Mouse (Mus musculus): ENCODE measurements around the gene Fam243. TPM values are rescaled to one million over a fixed set of nuclear protein-coding genes. Genes with fewer than 3 reads are reported as not detected.

The Fam243 gene
- polyA plus RNA-seq, 1 experiment, result not detected

DNA sequence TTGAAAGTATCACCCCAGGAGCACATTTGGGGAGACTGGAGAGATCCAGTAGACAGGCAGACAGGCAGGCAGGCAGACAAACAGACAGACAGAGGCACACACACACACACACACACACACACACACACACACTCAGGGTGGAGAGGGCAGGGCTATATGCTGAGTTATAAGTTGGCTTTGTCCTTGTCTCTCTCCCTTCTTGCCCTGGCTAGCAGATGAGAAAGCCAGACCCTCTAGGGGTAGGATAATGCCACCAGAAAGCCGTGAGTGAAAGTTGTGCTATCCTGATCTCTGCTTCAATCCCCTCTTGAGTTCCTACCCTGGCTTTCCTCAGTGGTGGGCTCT, 3.8 kb upstream of the Fam243 start:
- no peak overlapping the region for H3K4me2 ChIP-seq (ENCODE audit: low read depth)

DNA sequence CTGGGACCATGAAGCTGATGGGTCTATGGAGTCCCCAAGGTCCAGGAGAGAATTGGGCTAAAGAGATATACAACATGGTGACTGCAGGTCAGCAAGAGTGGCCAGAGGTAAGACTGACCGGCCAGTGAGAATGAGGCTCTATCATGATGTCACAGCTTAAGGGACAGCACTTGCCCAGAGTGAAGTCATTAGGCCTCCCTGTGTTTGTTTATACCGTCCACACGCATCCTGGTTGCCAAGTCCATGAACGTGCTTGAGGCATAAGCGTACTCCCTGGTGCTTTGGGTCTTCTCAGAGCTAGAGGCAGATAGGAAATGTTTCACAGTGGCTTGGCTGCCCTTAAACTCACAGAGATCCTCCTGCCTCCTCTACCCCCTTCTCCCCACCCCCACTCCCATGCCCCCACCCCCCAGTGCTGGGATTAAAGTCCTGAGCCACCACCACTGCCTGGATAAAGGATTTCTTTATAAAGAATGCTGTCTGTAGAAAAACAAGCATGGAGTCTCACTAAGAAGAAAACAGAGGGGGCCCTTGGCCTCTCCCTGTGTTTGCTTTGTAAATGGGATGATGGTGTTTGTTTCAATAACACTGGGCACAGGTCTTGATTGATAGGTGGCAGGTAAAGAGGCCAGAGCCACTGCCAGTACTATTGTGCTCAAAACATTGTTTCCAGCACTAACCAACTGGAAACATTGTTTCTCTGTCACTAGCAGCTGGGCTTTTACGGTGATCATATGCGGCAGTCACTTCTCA, 3.2 kb upstream of the Fam243 start:
- TF ChIP-seq USF1 (IDR thresholded peaks at IDR 0.05; ENCODE audit: low read depth) (no peak), POLR2A (IDR thresholded peaks at IDR 0.05; ENCODE audit: insufficient read length, low read depth) (no peak), MYOG (IDR thresholded peaks at IDR 0.05; ENCODE audit: control insufficient read depth in 1 of 3, insufficient read depth in 1 of 3, insufficient read length in 2 of 3, low read depth in 2 of 3) (no peak), POLR2AphosphoS2 (IDR thresholded peaks at IDR 0.05; ENCODE audit: insufficient read length, low read depth) (no peak), CEBPB (IDR thresholded peaks at IDR 0.05; ENCODE audit: insufficient read depth, poor library complexity, severe bottlenecking) (no peak), REST (IDR thresholded peaks at IDR 0.05; ENCODE audit: insufficient read depth, insufficient read length) (no peak), E2F4 (IDR thresholded peaks at IDR 0.05; ENCODE audit: insufficient read depth) (no peak), TCF12 (IDR thresholded peaks at IDR 0.05; ENCODE audit: insufficient read depth, poor library complexity, severe bottlenecking) (no peak), MAX (IDR thresholded peaks at IDR 0.05; ENCODE audit: low read depth) (no peak)
- Histone ChIP-seq H3K27me3 (ENCODE audit: control insufficient read depth, insufficient read depth, insufficient read length) (peaks cover 54% of the 10 kb centered on the region), H3K36me3 (ENCODE audit: control insufficient read depth, insufficient read depth) (no peaks in the 10 kb centered on the region), H3K79me2 (ENCODE audit: control insufficient read depth, insufficient read depth) (no peaks in the 10 kb centered on the region), H3K4me3 (no peak overlapping the region), H3ac (ENCODE audit: control insufficient read depth, insufficient read length) (no peak overlapping the region), H3K4me2 (ENCODE audit: low read depth) (no peak overlapping the region)

More for the DNA sequence above, 3.8 kb upstream of the Fam243 start:
- TF ChIP-seq MYOG (IDR thresholded peaks at IDR 0.05; ENCODE audit: control insufficient read depth in 1 of 3, insufficient read depth in 1 of 3, insufficient read length in 2 of 3, low read depth in 2 of 3) (no peak), POLR2AphosphoS2 (IDR thresholded peaks at IDR 0.05; ENCODE audit: insufficient read length, low read depth) (no peak), CEBPB (IDR thresholded peaks at IDR 0.05; ENCODE audit: insufficient read depth, poor library complexity, severe bottlenecking) (no peak), MYOD1 (IDR thresholded peaks at IDR 0.05; ENCODE audit: control insufficient read depth in 1 of 3, insufficient read length in 2 of 3, low read depth in 2 of 3) (no peak), REST (IDR thresholded peaks at IDR 0.05; ENCODE audit: insufficient read depth, insufficient read length) (no peak), MAX (IDR thresholded peaks at IDR 0.05; ENCODE audit: low read depth) (no peak), POLR2A (IDR thresholded peaks at IDR 0.05; ENCODE audit: insufficient read length, low read depth) (no peak), USF1 (IDR thresholded peaks at IDR 0.05; ENCODE audit: low read depth) (no peak), TCF3 (IDR thresholded peaks at IDR 0.05; ENCODE audit: insufficient read length, low read depth) (no peak), E2F4 (IDR thresholded peaks at IDR 0.05; ENCODE audit: insufficient read depth) (no peak), SRF (IDR thresholded peaks at IDR 0.05; ENCODE audit: control insufficient read depth, insufficient read length, low read depth) (no peak), TCF12 (IDR thresholded peaks at IDR 0.05; ENCODE audit: insufficient read depth, poor library complexity, severe bottlenecking) (no peak)
- H3K4me3 ChIP-seq, result no peak overlapping the region
- no peak overlapping the region for H3ac ChIP-seq (ENCODE audit: control insufficient read depth, insufficient read length)
- no peaks in the 10 kb centered on the region for H3K79me2 ChIP-seq (ENCODE audit: control insufficient read depth, insufficient read depth)
- H3K36me3 ChIP-seq (ENCODE audit: control insufficient read depth, insufficient read depth), result no peaks in the 10 kb centered on the region
- peaks cover 59% of the 10 kb centered on the region for H3K27me3 ChIP-seq (ENCODE audit: control insufficient read depth, insufficient read depth, insufficient read length)

GRCm38 (mm10) chr16:92320361-92320760, 880 bp downstream of the Fam243 start:
- Histone ChIP-seq H3K4me2 (ENCODE audit: low read depth) (no peak overlapping the region), H3K27me3 (ENCODE audit: control insufficient read depth, insufficient read depth, insufficient read length) (peaks cover 19% of the 10 kb centered on the region), H3K79me2 (ENCODE audit: control insufficient read depth, insufficient read depth) (no peaks in the 10 kb centered on the region), H3ac (ENCODE audit: control insufficient read depth, insufficient read length) (no peak overlapping the region), H3K36me3 (ENCODE audit: control insufficient read depth, insufficient read depth) (no peaks in the 10 kb centered on the region), H3K4me3 (no peak overlapping the region)
- TF ChIP-seq POLR2AphosphoS2 (IDR thresholded peaks at IDR 0.05; ENCODE audit: insufficient read length, low read depth) (no peak), REST (IDR thresholded peaks at IDR 0.05; ENCODE audit: insufficient read depth, insufficient read length) (no peak), CEBPB (IDR thresholded peaks at IDR 0.05; ENCODE audit: insufficient read depth, poor library complexity, severe bottlenecking) (no peak), SRF (IDR thresholded peaks at IDR 0.05; ENCODE audit: control insufficient read depth, insufficient read length, low read depth) (no peak), TCF12 (IDR thresholded peaks at IDR 0.05; ENCODE audit: insufficient read depth, poor library complexity, severe bottlenecking) (no peak), MAX (IDR thresholded peaks at IDR 0.05; ENCODE audit: low read depth) (no peak), E2F4 (IDR thresholded peaks at IDR 0.05; ENCODE audit: insufficient read depth) (no peak), TCF3 (IDR thresholded peaks at IDR 0.05; ENCODE audit: insufficient read length, low read depth) (no peak), MYOG (IDR thresholded peaks at IDR 0.05; ENCODE audit: control insufficient read depth in 1 of 3, insufficient read depth in 1 of 3, insufficient read length in 2 of 3, low read depth in 2 of 3) (no peak), POLR2A (IDR thresholded peaks at IDR 0.05; ENCODE audit: insufficient read length, low read depth) (no peak), USF1 (IDR thresholded peaks at IDR 0.05; ENCODE audit: low read depth) (no peak), MYOD1 (IDR thresholded peaks at IDR 0.05; ENCODE audit: control insufficient read depth in 1 of 3, insufficient read length in 2 of 3, low read depth in 2 of 3) (no peak)

- Histone ChIP-seq H3K79me2 (ENCODE audit: control insufficient read depth, insufficient read depth) (no peaks in the 10 kb centered on the region), H3K27me3 (ENCODE audit: control insufficient read depth, insufficient read depth, insufficient read length) (peaks cover 11% of the 10 kb centered on the region), H3K36me3 (ENCODE audit: control insufficient read depth, insufficient read depth) (no peaks in the 10 kb centered on the region), H3K4me3 (no peak overlapping the region), H3ac (ENCODE audit: control insufficient read depth, insufficient read length) (no peak overlapping the region), H3K4me2 (ENCODE audit: low read depth) (no peak overlapping the region)
- no peak for TF ChIP-seq TCF12 (IDR thresholded peaks at IDR 0.05; ENCODE audit: insufficient read depth, poor library complexity, severe bottlenecking)
- no peak for TF ChIP-seq POLR2A (IDR thresholded peaks at IDR 0.05; ENCODE audit: insufficient read length, low read depth)
- no peak for TF ChIP-seq TCF3 (IDR thresholded peaks at IDR 0.05; ENCODE audit: insufficient read length, low read depth)
- TF ChIP-seq USF1 (IDR thresholded peaks at IDR 0.05; ENCODE audit: low read depth), result no peak
- TF ChIP-seq SRF (IDR thresholded peaks at IDR 0.05; ENCODE audit: control insufficient read depth, insufficient read length, low read depth), result no peak
- TF ChIP-seq CEBPB (IDR thresholded peaks at IDR 0.05; ENCODE audit: insufficient read depth, poor library complexity, severe bottlenecking), result no peak
- TF ChIP-seq MYOD1 (IDR thresholded peaks at IDR 0.05; ENCODE audit: control insufficient read depth in 1 of 3, insufficient read length in 2 of 3, low read depth in 2 of 3), result no peak
- TF ChIP-seq E2F4 (IDR thresholded peaks at IDR 0.05; ENCODE audit: insufficient read depth), result no peak
- no peak for TF ChIP-seq MYOG (IDR thresholded peaks at IDR 0.05; ENCODE audit: control insufficient read depth in 1 of 3, insufficient read depth in 1 of 3, insufficient read length in 2 of 3, low read depth in 2 of 3)
- no peak for TF ChIP-seq REST (IDR thresholded peaks at IDR 0.05; ENCODE audit: insufficient read depth, insufficient read length)
- TF ChIP-seq MAX (IDR thresholded peaks at IDR 0.05; ENCODE audit: low read depth), result no peak
- TF ChIP-seq POLR2AphosphoS2 (IDR thresholded peaks at IDR 0.05; ENCODE audit: insufficient read length, low read depth), result no peak
These were observed 1.7 kb downstream of the Fam243 start for GRCm38 (mm10) chr16:92319353-92320109.

Measured in myocyte (in vitro differentiated cells).